Mouse (Mus musculus): ENCODE measurements around the gene Mlip.

Mlip gene

DNA sequence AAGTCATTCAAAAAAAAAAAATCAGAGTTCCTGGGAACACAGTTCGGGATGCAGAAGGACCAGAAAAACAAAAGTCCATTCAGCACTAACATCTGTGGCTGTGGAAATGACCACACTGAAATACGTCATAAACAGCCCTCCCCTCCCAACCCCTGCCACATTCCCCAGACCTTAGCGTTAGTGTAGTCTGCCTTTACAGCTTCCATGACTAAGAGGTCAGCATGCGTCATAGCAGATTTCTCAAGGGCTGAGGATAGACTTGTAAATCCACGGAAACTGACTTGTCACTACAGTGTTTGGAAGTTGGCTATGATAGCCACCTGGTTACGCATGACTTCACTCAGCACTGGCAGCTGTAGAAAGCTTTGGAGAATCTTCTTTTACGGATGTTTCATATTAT is 8.5 kb downstream of the Mlip start:
- no peak for DNase-seq

DNA sequence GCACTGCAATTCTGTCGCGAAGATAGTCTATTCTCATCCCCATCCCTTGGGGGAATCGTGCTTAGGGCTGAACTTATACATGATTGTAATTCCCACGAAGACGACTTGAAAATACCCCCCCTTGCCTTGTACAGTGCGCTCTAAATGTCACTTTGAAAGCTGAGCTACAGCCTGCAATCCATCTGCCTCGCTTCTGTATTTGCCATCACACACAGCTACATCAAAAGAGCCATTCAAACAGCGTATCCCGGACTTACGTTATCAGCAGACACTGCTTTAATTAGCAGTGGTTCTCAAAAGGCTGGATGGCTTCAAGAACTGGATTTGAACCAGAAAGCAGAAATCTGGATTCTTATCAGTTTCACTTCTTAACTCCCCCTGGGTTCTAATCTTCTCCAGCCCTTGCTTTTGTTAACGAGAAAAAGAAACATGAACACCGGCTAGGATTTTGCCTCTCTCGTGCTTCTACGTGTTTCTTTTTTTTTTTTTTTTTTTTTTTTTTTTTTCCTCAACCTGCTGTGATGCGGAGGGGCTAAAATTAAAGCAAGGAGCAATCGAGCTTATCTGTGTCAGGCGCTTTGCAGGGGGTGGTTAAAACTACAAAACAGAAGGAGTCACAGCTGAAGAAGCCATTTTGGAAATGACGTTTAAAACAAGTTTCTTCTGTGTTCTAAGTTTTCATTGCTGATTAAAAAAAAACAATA is 12.5 kb downstream of the Mlip start:
- peak; percentile 31 to 53 for DNase-seq

DNA sequence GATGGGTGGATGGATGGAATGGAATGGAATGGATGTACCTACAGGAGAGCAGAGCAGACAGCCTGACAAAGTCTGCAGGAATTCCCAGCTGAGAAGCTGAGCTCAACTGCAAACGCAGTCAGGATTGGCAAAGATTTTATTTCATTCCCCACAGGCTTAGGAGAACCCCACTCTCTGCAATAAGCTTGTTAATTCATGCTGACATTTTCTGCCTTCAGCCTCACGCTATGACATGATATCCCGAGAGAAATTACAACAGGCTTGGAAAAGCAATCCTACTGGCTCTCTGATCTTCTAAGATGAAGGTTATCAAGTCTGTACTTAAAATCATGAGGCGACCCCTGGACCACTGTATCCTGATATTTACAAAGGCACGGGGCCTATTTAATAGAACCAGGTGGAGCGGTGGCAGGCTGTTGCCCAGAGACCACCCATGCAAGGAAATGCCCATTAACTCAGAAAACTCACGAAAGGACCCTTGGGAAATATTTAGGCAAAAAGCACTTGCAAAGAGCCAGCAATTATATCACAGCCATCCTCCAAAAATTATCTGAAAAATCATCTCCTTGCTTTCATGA is 13.1 kb downstream of the Mlip start:
- DNase-seq = peak in 1 of 2 experiments; percentile 12

DNA sequence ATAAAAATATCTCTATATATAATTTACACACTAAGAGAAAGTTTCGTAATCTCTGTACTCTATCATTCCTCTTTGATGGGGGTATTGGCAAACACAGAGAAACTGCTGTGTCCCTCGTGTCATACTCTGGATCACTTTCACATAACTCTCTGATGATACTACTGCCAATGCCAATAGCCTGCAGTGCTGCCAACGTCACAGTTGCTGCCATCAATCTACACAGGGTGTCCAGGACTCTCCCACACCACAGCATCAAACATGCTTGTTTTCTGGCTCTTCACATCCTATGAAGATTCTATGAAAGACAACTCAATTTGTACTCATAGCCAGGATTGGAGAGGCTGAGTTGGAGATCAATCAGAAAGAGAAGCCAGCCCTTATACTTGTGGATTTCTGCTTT is 17.4 kb downstream of the Mlip start:
- peak in 1 of 2 experiments; percentile 25 for DNase-seq

DNA sequence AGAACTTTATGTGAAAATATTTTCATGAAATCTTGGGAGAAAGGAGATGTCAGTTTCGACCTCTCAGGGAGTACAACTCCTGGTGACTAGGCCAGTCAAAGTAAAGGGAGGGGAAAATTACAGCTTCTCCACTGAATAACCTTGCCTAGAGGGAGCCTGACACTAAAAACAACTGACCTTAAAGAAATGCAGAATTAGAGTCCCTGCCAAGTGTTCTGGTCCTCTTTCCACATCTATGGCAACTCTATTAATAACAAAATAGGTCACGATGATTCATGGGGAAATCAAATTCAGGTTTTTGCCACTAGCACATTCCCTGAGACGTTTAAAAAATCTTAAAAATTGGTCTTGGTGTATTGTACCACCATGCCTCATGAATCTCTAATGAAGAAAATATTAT is 34.4 kb downstream of the Mlip start:
- no peak for DNase-seq

DNA sequence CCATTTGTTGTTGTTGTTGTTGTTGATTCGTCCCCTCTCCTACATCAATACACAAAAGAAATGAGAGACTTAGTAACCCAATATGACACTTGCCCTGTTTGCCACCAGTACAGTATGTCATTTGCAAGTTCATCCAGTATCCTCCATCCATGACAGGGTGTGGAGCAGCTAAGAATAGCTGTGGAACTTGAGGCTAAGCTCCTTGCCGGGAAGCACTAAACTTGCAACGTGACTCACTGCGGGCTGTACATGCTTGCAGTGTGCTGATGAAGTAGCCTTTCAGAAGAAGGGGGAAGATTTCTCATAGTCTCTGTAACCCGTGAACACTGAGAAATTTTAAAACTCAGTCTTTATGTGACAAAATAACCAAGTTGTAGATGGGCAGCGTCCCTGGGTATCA is 42.2 kb downstream of the Mlip start:
- DNase-seq = no peak

DNA sequence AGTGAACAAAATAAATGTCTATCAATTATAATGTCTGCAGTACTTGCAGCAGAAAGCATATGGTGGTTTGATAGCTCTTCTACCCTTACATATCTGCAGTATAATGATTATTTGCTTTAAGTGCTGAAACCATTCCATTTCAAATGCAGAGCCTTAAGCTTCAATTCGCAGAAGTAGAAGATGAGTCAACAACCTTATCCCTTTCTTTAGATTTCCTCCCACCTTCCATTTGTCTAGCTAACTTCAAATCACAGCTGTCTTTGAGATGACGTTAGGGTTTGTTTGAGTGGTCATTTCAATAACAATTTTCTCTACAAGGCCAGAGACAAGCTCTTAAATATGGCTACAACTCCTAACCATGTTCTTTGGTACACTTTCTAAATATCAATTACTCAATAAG is 47.4 kb downstream of the Mlip start:
- no peak for DNase-seq

DNA sequence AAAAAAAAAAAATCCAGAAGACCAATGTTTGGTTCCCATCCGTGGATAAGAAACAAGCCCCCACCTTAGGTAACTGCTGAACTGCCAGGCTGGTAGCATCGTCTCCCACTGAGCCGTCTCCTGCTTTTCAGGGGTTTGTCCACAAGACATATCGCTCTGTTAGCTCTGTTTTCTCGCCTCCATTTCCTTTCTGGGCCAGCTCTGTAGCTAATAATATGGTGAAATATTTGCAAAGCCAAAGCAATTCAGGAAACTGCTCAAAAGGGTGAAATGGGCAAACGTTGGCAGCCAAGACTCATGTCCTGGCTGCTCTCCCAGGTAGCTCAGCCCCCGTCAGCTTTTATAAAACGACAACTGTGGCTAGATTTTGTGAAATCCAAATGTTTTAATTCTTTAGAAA is 50.4 kb downstream of the Mlip start:
- peak; percentile 11 to 30 for DNase-seq

DNA sequence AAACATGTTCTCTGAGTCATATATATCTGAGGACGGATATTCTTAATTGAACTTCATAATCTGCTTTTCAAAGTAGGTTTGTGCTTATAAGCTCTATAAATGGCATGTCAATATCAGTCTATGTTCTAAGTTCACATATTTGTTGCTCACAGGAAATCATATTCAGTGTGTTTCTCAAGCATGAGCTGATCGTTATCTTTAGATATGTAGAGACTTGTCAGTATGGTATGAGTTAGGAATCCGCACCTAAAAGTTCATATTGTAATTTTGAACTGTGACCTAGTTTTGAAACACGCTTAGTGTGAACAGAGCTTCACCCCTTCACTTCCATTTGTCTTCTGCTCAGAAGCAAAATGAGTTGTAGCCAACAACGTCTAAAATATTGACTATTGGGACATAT is 64.8 kb downstream of the Mlip start:
- no peak for DNase-seq

DNA sequence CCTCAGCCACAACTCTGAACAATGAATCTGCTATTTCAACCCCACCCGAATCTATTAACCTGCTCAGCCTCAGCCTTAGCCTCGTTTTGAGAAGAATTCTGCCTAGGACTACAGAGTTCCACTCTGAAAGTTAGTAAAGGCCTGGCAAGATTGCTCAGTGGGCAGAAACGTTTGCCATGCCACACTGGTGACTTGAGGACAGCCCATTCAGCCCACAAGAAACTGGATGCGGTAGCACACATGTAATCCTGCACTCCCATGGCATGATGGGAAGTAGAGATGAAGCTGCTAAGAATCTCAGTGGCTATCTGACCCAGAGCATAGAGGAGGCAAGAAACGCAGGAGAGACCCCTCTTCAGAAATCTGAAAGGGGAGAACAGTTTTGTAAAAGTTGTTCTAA is 73.4 kb downstream of the Mlip start:
- no peak for DNase-seq

DNA sequence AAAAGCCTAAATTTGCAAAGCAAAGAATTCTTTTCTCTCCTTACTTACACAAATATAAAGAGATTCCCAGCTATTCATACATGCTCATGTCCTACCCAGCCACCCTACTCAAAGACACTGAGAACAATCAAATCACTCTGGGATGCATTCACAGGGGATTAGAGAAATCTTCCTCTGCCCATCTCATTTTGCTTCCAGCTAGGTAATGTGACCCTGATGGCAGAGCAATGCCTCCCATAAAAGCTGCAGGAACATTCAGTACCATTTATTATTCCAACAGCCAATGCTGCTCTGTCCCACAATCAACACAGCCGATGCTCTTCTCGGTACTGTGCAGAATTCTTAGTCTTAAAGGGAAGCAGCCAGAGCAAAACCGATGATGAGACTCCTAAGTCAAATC is 74.7 kb downstream of the Mlip start:
- DNase-seq = no peak

DNA sequence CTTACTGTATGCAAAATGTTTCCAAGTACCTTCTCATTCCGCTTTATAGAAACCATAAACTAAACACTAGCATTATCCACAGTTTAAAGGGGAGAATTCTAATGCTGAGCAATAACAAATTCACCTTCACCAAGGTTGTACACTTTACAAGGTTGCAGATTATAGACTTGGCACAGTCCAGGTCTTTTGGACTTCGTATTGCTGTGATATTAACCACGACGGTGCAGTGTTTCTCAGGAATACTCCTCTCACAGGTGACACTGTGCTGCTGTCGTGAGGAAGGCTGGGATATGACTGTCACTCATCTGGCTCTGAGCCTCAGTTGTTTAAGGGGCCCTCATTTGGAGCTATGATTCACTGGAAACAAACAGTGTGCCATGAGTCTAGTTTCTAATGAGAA is 75.5 kb downstream of the Mlip start:
- no peak for DNase-seq

DNA sequence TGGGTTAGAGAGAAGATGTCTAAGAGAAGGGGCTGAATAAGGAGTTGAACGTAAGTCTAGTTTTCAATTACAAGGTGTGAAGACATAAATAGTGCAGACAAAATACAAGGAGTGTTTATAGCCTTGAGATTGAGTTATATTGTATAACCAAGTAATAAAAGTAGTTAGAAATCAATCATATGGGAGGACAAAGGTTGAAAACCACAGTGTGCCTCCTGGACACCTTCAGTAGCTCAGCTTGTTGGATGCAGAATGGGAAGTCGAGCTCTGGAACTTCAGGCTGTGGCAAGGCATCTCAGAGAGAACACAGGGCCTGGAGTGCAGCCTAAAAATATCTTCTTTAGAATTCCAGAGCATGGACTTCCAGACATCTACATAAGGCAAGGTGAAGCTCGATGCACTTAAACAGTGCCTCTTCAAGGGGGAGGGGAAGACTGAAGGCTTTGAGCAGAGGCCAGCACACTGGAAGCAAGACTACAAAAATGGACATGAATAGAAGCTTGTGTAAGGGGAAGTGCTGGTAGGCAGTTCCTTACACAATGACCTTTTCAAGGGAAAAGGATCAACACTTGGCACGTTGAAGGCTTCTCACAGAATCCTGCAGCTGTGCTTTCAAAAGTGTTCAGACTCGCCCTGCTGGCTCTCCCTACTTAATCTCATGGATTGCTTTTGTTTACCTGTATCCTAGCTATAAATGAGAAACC is 76.2 kb downstream of the Mlip start:
- peak in 1 of 2 experiments; percentile 6 for DNase-seq

DNA sequence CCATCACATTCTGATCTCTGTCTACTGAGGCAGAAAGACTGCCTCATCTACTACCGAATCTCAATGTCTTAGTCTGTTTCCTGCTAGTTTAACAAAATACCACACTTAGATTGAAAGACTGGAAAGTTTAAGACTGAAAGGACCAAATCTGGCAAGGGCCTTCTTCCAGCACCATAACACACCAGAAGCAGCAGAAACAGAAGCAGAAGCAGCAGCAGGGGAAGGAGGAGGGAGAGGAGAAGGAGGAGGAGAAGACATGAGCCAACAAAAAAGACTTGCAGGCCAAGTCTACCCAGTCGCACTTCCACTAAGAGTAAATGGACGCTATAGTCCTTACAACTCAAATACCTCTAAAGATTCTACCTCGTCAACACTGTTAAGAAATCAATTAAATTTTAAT is 80.0 kb downstream of the Mlip start:
- DNase-seq = no peak

DNA sequence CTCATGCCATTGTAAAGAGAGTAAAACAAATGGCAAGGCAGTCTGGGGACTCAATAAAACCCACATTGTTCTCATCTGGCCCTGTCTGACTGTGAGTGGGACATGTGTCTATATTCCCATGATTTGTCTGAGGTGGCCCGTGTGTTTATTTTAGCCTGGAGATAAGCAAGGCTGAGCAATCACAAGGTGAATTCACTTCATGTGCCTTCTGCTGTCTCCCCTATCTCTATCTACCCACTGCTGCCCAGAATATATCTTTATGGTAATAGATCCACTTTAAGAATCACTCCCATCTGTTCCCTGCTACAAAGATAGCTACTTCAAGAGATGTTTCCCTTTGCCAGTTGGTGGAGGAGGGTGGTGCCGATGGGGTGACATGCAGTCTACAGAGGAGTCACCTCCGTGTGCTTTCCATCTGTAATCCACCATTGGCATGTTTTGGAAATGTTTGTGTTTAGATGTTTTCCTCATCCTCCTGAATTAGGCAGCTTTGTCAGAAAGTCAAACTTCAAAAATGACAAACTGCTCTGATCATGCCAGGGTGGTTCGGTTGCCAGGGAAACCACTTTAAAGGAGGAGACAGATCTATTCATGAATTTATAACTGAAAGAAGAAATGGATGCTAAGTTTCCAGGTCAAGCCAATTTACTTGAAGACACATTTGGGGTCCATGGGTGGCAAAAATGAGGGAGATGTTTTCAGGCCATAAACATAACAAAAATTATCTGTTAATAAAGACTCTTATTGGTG is 87.3 kb downstream of the Mlip start:
- no peak for DNase-seq

DNA sequence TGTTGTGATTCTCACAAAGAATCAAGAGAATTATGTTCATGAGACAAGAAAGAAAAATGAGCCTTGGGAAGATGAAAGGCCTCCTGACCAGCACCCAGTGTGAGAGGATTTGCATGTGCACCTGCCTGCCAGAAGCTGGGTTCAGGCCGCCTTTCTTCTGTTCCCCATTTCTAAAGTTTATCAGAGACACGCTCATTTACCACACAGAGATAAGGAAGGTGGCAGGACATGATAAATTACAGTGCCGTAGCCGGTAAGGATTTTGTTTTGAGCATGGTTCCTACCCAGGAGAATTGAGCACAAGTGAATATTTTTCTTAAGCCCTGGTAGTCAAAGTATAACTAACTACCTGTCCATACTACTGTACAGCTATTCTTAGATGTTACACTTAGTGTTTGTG is 93.7 kb downstream of the Mlip start:
- no peak for DNase-seq

DNA sequence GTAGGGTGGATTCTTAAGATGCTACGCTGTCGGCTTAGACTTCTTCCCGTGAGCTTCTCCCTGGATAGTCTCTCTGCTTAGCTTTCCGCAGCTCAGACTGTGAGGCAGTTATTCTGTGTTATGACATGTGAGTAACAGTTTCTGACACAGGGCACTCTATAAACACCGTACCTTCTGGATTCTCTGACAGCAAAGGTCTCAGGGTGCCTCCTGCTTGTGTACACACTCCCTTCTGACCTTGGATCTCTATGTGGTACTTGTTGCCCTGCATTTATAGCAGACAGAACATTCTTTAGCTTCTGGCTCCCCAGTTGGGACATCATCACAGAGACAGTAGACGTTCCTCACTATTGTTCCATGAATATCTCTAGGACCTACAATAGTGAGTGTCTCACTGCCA is 94.5 kb downstream of the Mlip start:
- DNase-seq = no peak

DNA sequence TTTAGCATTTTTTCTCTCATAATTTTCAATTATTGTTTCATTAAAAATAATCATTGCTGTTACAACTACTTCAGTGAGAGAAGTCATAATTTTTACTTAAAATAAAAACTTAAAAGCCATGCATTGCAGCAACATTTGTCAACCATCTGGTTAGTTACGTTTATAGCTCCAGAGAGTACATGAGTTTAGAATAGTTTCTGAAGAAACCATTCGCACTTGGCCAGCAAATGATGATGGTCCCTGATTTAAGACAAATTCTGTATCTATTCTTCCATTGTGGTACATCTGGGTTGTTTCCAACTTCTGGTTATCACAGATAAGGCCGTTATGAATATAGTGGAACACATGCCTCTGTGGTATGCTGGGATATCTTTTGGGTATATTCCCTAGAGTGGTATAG is 98.3 kb downstream of the Mlip start:
- DNase-seq = no peak

DNA sequence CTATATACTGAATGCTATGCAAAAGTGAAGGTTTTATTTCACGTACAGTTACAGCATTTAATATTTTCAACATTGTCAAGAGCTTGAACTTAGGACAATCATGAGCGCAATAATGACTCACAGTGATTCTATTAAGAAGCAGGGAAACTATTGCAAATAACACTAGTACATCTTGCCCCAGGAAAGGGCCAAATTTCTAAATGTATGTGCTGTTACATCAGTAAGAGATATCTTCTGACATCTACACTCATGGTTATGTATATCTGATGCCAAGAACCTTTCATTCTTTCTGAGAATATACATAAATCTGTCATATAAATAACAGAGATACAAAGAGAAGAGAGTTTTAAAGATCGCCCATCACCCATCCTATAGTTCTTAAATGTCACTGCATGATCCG is 100.0 kb downstream of the Mlip start:
- no peak for DNase-seq

DNA sequence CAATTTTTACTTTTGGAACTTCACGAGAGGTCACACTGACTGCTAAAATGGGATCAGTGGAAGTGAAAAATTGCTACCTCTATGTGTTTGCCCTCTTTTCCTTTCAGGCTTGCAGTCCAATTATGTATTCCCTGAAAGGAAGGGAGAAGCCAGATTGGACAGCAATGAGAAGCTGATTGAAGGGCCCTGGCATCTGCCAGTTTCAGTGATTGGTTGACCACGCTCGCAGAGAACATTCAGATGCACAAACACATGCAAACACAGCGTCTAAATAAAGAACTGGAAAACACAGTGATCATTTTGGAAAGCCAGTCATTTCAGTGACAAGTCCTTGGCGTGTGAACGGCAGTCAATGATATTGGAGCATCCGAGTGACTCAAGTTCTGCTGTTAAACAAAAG is 100.6 kb downstream of the Mlip start:
- DNase-seq = peak in 1 of 2 experiments; percentile 4

DNA sequence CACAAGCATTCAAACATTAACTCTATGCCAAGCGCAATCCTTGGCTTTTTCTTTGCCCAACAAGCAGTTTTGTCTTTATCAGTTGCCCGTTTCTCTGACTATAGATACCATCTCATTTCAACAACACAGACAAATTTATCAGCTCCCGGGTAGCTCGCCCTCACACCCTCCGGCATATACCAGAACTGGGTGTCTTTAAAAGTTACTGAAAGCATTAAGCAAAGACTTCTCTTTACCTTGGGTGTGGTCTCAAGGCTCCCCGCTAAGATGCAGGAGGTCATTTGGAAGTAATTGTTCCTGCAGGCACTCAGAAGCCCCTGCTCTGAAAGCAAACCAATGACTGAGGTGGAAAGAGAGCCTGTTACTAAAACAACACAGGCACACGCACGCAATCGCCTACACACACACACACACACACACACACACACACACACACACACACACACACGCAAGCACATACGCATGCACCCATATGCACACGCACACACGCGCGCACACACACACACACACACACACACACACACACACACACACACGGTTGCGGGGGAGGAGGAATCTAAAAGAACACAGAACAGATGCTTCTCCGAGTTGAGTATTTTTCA is 101.2 kb downstream of the Mlip start:
- no peak for DNase-seq

DNA sequence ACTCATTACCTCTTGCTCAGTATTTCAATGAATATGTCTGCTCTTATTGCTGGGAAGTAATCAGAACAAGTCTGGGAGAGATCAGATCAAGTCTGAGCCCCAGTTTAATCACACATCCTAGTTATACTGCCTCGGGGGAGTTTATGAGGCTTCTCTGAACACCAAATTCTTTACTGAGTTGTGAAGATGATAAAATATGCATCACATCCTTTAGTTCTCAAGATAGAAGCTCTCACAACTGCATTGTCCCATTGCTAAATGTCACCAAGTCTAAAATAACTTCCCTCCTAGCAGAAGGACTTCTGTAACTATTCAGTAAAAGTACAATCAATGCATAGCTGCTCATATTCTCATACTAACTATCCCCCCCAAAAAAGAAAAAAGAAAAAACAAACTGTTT is 154.5 kb downstream of the Mlip start:
- no peak for DNase-seq

DNA sequence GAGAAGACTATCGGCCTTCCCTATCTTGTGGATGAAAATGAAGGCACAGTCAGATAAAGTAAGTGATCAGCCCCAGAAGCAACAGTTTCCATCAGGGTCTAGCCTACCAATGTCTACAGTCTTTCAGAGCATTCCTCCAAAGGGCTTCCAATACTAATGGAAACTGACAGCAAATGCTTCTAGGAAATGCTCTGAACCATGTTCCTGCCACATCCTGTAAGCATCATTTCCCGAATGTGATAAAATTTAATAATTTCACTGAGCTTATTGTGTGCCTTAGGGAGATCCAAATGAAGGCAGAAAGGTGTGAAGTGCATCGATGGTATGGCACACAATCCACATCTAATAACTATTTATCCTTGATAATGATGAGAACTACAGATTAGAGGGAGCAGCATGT is 173.3 kb downstream of the Mlip start:
- DNase-seq = no peak

Data from cerebellum, postnatal 10 days (tissue).